Mouse (Mus musculus): ENCODE results near the gene Efhb.

Gene Efhb

DNA sequence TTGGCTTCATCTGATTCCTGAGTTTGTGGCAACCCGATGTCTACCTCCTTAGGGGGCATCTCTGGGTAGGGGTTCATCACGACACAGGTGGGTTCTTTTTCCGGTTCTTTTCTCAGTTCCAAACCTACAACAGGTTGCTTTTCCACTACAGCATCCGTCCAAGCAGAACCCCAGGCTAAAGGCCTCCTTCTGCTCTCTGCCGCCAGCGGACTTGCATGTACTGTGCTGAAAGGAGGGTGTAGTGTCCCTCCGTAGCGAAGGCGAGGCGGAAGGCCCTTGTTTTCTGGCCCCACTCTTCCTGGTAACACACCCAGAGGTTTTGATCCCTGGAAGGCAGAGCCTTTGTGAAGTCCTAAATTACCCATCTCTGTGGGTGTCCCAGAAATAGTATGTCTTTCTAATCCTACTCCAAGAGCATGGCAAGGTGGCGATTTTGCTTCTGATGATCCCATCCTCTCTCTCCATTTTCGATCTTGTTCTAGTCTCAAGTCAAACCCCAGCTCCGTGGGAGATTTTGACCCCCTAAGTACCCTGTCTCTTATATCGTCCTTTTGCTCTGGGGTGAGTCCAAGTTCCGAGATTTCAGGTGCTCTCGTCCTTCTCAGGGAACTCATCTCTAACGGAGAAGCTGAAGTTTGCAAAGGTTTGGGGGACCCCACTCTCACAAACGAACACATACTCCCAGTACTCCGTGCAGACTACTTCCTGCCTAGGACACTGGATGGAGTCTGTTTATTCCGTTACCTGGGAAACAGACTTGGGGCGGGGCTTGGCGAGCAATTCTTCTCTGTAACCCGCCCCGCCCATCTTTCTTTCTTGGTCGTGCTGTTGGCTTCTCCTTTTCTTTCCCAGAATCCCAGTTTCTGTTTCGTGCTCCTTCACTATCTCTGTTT lies at the start of gene Efhb:
Gene Efhb, minus strand, starts transcription at position 719 of the 893 bp plus-strand sequence.
- DNase-seq (ENCODE audit: low spot score), result peak; percentile 93

DNA sequence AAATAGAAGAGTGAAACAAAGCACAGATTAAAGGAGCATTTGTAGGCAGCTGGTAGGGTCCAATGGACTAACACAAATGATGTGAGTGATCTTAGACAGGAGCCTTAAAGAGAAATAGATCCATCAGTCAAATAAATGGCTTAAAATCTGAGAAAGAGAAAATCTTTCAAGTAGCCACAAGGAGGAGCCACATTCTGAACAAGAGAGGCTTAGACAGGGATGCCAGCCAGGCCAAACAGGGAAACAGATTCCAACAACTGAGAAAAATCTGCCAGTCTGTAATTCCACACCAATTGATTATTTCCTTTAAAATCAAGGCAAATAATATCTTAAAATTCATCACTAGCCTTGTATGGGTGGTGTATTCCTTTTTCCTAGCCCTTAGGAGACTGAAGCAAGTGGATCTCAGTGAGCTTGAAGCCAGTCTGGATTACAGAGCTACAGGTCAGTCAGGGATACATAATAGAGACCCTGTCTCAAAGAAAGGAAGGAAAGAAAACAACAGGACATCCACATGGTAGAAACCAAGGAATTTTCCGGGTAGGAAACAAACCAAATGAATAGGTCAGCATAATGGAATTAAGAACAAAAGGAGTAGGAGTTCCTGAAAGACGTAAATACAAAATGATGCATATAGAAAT lies 49.3 kb upstream of the Efhb start:
- DNase-seq (ENCODE audit: low spot score), result peak; percentile 72

DNA sequence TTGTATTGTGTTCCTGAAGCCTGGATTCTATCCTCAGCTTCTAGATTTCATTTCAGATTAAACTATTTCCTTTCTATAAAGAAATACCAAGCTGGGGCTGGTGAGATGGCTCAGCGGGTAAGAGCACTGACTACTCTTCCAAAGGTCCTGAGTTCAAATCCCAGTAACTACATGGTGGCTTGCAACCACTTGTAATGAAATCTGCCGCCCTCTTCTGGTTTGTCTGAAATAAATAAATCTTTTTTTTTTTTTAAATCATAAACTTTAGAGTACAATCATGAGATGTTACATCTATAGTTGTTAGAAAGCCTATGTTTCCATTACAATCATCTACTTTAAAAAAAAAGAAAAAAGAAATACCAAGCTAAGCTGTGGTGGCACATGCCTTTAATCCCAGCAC lies 39.8 kb upstream of the Efhb start:
- no peak for DNase-seq (ENCODE audit: low spot score)

DNA sequence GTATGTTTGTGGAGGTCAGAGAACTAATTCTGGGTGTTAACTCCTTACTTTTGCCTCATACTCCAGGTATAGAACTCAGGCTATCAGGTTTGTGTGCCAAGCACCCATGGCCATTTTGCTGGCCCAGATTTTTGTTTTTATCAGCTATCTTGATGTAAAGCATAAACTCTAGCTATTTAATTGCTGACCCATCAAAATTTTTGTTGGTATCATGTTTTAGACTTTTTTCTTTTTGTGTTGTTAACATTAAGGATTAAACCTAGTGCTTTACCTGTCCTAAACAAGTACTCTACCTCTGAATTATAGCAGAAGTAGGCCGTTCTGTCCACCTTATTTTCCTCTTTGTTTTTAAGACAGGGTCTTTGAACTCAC lies 25.9 kb upstream of the Efhb start:
- no peak for DNase-seq (ENCODE audit: low spot score)

DNA sequence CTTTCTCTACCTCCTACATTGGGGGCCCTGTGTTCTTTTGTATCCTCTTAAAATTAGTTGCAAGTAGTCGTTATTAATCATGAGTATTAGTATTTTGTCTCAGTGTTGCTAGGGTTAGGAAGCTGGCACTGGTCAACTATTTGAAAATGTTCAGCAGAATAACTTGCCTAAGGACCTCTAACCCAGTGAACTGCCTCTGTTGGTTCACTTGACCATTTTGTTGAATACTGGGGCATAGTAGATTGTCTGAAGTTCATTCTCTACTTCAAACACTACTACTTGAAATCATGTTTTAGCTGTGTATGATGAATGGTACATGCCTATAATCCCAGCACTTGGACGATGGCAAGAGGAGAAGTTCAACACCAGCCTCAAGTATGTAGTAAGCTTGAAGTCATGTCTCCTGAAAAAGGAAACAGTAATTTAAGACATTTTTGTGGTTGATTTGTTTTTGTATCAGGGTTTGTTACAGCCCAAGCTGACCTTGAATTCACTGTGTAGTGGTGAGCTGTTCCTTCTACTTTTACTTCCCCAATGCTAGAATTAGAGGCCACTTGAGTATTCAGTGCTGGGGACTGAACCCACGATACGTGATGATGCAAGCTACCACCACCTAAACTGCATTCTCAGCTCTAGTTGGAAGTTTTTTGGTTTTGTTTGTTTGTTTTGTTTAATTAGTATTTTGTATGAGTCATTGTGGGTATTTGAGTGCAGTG lies 25.3 kb upstream of the Efhb start:
- DNase-seq (ENCODE audit: low spot score), result no peak

DNA sequence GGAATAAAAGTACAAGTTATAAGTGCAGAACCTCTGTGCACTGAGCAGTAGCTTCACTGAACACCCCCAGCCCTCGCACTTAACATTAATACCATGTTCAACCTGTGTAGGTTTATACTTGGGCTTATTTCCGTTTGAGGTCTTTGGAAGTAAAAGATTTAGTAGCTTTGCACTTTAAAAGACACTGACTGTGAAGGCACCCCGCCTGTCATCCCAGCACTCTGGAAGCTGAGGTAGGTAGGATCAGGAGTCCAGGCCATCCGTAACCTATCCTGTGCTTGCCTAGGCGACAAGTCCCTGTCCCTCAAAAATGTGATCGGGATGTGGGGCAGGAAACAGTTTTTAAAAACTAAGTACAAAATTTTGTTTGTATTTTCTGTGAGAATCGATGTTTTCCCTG lies 17.3 kb upstream of the Efhb start:
- no peak for DNase-seq (ENCODE audit: low spot score)

DNA sequence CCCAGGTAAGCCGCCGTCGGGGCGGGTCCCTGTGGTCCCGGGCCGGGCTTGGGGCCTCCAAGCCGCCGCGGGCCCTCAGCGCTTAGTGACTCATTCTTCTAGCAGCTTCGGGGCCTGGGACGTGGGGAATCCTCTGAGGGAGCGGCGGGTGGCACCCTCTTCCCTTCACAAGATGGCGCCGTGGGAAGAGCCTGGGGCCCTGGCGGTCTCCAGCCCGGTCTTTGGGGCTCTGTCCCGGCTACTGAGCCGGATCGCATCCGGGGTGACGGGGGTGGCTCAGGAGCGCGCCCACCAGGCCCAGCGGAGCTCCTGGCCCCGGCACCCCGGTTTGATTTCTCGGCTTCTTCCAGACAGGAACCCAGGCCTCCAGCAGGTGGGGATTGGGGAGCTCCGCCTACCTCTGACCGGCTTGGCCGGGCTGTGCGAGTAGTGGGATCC lies 16.5 kb upstream of the Efhb start:
- peak; percentile 61 for DNase-seq (ENCODE audit: low spot score)

DNA sequence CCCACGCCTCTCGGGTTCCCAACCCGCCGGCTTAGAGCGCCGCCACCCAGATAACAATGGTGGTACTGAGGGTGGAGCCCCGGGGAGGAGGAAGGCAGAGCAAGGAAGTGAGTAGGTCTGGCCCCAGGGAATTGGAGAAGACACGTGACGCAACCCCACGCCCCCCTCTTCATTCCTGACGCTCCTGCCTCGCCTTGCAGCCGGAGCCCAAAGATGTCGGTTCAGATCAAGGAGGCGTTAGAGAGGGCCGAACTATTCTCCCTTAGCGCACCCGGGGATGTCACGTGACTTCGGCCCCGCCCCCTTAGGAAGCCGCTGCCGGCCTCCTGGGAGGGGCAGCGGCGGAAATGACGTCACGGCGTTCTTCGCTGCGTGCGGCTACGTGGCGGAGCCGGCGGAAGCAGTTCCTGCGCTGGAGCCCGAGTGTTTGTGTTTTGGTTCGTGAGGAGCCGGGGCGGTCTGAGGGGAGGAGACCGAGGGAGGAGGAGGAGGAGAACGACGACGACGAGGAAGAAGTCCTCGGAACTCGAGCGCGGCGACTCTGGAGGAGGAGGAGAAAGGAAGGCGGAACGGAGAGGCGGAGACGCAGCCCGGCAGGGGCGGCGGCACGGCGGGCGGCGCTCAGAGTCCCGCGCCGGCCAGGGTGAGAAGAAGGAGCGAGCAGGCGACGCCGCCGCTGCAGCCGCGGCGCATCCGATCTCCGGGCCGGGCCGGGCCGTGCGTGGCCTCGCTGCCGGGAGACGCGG lies 15.9 kb upstream of the Efhb start, which contains the start of gene Rab5a:
Gene Rab5a, plus strand, starts transcription at position 377 of the 746 bp plus-strand sequence.
- DNase-seq (ENCODE audit: low spot score), result peak; percentile 100

DNA sequence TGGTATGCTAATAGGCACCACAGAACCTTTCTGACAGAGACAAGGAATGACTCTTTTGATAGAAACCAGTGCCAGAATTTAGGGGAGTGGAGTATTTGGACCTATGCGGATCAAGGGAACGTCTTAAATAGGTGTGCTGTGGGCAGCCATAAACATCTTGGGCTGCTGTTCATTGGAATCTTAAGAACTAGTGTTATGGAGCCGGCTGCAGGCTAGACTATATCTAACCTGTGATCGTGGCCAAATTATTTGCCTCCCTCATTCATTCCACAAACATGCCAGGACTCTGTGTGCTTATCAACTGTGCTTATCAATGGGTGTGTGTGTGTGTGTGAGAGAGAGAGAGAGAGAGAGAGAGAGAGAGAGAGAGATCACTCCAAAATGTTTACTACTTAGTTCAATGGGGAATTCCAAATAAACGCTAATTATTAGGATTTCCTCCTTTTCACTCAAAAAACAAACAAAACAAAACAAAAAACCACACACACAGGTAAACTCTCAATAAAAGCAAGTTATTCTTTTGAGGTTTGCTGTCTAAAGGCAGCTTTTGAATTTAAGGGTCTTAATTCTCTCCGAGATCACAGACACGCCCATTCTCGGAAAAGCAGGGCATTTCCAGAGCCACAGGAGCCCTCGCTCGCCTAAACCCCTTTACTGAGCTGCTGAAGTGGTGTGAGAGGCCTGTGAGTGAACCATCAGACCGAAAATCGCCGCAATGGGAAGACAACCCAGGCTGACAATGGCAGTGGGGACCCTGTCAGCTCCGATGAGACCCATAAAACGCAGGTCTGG lies 15.1 kb upstream of the Efhb start:
- DNase-seq (ENCODE audit: low spot score), result no peak

DNA sequence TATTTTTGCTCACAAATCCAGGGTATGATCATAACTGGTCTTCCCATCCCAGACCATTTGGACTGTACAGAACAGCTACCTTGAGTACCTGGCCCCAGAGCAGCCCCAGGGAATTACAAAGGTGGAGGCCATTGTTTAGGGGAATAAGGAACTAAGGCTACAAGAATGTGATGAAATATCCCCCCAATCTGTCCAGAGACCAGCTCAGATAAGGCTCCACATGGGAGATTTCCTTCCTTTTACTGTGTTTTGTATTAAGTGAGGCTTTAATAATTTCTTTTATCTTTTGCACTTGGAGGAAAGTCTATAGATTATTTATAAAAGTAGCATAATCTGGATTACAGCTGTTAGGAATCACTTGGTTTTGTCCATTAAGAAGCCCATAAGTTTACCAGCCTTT lies 5.6 kb upstream of the Efhb start:
- DNase-seq (ENCODE audit: low spot score), result no peak

DNA sequence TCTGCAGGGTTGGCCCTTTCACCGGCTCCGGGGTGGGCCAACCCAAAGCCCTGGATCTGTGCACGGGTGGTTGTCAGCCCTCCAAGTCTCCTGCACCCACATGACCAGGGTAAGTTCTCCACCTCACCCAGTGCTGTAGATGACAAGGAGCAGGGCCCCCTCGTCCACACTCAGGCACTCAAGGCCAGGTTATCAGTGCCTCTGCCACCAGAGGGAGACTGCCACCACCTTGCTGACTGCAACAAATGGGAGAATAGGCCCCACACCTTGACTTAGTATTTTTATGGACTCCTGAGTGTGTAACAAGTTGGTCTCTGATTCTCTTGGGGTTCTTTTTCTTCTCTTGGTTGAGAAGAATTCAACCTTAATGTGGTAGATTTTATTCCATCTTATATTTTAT lies 2.4 kb upstream of the Efhb start:
- no peak for DNase-seq (ENCODE audit: low spot score)

DNA sequence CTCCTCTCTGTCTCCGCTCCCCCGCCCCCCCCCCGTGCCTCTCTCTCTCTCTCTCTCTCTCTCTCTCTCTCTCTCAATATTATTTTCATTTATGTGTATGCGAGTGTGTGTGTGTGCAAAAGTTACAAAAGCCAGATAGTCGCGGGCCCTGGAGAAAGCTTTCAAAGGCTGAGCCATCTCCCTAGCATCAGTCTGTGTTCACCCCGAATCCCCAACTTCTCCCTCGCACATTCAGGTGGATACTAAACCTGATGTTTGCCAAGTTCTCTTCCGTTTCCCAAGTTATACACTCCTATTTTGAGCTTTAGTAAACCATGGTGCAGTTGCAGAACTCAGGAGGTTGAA lies 347 bp upstream of the Efhb start:
- no peak for DNase-seq (ENCODE audit: low spot score)

DNA sequence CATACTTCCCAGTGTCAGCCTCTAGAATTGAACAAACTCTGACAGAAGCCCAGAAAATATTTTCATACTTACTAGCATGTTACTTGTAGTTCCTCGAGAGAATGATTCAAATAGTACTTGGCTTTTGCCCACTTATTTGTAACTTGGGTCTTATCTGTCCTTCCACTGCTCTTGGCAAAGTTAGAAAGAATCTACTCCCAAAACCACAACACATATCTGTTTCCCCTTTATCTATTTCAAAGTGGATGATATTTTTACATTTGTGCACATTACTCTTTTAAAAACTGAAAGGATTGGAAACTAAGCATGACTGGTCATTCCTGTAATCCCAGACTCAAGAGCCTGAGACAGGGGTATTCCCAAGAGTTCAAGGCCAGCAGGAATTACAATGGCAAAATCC lies 6.4 kb downstream of the Efhb start:
- no peak for DNase-seq (ENCODE audit: low spot score)

DNA sequence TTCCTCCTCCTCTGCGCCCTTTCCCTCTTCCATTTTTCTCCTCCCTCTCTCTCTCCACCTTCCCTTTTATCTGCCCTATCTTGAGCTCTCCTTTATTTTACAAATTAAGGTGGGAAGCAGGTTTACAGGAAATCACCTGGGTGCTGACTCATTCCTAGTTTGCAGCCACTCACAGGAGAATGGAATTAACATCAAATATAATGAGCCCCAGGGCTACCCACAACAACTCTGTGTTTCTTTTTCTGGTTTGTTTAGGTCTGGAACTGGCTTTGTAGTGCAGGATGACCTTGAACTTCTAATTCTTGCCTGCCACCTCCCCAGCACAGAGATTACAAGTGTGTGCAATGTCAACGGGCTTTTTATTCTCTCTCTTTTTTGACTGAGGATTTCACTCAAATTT lies 7.0 kb downstream of the Efhb start:
- no peak for DNase-seq (ENCODE audit: low spot score)

DNA sequence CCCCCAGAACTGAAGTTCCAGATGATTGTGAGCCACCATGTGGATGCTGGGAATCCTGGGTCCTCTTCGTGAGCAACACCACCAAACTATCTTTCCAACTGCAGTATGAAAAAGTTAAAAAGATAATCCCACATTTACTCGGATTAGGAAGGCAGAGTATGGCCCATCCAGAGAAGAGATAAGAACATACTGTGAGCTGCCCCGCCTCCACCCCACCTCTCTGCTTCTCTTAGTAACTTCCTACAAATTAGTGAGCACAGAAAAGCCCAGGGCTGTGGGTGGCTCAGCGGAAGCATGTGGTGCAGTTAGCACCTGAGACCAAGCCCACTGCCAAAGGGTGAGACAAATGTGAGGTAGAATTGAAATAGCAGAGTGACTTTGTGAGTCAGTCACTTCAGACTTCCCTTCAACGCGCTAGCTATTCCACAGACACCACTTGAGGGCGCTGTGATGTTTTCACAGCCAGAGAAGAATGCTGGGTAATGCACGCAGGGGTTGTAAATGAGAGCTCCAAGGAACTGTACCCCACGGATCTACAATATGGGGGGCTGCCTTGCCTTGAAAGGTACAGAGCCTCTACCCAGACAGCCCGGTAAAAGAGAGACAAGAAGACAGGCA lies 60.3 kb downstream of the Efhb start:
- peak; percentile 48 for DNase-seq (ENCODE audit: low spot score)

DNA sequence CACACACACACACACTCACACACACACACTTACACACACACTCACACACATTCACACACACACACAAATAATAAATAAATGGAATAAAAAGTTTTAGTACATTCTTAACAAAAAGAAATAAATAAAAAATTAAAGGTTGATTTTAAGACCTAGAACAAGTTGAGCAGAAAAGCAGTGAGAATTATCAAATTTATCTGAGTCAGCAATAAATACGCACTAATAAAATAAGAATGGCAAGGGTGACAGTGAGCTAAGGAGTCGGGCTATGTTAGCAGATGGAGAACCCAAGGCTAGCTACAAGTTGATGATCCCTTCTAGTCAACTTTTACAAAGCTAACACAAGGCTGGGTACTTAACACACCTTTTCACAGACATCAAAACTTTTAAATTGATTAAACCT lies 69.9 kb downstream of the Efhb start:
- DNase-seq (ENCODE audit: low spot score), result no peak

DNA sequence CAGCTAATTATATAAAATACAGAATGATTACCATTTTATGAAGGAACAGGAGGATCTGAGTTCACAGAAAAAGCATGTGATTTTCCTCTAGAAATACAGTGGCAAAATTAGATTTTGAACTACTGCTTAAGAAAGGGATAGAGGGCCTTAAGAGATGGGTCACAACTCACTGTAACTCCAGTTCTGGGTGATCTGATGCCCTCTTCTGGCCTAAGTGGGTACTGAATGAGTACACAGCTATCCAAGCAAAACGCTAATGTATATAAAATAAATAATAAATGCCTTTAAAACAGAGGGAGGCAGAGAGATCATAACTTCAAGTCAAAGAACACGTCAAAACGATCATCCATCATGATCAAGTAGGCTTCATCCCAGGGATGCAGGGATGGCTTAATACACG lies 73.6 kb downstream of the Efhb start:
- peak; percentile 74 for DNase-seq (ENCODE audit: low spot score)

DNA sequence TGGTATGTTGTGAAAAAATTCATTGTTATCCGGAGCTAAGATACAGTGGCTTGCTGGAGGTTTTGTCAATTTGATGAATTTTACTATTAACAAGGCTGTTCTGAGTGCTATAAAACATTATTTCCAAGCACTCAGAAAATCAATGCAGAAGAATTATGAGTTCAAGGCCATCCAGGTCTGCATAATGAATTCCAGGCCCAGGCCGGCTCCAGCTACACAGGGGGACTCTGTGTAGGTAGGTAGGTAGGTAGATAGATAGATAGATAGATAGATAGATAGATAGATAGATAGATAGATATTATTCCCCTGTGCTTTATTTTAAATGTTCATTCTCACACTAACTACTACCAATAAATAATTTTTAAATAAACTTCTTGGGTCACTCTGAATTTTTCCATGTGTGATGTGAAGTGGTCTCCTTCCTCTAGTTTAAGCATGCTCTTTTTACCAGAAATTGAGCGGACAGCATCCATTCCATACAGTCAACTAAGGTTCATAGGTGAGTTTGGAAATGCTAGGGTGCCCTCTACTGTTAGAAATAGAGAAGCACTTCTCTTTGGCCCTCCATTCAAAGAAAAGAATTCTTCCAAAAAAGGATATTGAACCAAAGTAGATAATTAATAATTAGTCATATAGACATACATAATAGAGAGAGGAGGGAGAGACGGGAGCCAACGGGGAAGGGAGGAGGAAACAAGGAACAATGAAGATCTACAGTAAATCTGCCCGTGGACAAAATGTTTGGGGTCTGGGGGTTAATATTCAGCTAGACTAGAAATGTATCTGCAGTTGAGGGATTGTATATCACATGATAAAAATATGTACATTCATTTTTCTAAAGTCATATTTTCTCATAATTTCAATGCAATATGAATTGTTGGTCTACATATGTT lies 75.3 kb downstream of the Efhb start:
- peak; percentile 76 for DNase-seq (ENCODE audit: low spot score)

DNA sequence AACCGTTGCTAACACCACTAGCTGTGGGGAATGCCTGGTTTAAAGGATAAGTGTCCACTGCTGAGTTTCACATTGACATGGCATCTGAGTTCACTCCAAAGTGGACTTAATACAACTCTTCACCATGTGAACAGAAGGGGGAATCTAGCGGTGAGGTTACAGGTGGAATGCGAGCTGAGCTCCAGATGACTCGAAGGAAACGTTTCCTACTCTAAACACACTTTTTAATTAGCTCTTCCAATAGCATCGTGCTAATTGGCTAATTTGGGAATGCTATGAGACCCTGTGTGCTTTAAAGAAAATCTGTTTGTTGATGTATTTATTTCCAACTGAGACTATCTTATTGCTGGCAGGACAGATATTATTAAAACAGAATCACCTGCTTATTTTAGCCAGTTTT lies 76.3 kb downstream of the Efhb start:
- no peak for DNase-seq (ENCODE audit: low spot score)

DNA sequence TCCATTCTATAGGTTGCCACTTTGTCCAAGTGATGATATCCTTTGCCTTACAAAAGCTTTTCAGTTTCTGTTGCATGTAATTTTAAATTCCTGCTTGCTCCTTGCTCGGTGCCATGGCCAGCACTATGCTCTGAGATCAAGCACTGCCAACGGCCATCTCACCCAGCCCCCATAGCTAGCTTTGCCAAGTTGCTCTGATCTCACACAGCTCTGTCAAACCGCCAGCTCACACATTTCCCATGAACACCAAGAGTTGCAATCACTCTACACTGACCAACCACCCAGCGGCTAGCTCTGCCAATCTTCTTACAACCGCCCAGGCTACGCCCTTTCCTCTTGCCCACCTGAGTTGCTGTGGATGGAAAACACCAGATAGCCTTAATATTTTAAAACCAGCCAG lies 99.0 kb downstream of the Efhb start:
- no peak for DNase-seq (ENCODE audit: low spot score)

Data from retina, embryonic 14.5 days (tissue).